Mouse (Mus musculus): ENCODE measurements at regions not wholly inside any gene's neighbourhood (a gene's known extent, or its start where the extent isn't known, plus 50 kb on each side); places are given as distances from the start of the nearest gene placed in this dataset.

DNA sequence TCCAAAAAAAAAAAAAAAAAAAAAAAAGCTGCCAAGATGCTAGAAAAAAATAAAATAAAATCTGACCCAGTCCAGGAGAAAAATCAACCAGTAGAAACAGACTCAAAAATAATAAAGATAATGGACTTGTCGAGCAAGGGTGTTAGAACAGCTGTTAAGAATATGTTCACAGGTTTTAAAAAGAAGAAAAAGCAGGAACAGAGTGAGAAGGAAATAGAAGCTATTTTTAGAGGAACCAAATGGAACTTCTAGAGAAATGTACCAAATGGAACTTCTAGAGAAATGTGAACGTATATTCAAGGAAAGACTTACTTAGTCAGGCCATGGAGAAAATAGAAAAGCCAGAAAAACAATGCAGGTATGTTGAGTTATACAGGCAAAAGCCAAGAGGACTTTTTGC is 662.4 kb upstream of the Jmjd1c start:
- no peak for DNase-seq (ENCODE audit: low spot score in 2 of 2)

DNA sequence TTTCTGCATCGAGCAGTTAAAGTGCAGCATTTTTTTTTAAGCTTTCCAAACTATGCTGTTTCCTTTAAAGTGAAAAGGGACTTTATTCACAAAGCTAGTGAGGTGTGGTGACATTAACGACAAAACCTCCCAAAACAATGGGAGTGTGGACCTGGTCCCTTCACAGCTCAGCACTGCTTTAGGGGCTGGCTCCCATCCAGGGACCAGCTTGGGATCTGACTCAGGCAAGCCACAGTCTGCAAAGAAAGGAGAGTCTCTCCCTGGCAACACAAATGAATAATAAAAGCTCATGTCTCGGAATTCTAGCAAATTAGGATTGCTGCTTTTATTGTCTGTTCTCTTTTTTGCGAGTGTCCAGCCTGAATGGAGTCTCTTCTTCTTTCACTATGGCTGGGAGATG is 625.2 kb upstream of the Jmjd1c start:
- peak; percentile 4 to 8 for DNase-seq (ENCODE audit: low spot score in 2 of 2)

DNA sequence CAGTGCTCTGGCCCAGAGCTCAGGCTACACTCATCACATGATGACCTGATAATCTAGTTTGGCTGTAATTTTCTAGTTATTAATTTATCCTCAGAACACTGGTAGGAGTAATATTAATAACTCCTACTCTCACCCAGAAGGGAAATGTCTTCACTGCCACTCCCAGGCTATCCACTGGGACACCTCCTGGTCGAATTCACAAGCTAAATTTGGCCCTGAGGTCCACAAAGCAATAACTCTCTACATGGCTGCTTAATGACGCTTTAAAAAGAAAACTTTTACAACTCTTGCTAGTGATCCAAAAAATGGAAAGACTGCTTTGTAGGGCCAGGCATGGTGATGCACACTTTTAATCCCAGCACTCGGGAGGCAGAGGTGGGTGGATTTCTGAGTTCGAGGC is 623.9 kb upstream of the Jmjd1c start:
- DNase-seq (ENCODE audit: low spot score in 2 of 2), result no peak

DNA sequence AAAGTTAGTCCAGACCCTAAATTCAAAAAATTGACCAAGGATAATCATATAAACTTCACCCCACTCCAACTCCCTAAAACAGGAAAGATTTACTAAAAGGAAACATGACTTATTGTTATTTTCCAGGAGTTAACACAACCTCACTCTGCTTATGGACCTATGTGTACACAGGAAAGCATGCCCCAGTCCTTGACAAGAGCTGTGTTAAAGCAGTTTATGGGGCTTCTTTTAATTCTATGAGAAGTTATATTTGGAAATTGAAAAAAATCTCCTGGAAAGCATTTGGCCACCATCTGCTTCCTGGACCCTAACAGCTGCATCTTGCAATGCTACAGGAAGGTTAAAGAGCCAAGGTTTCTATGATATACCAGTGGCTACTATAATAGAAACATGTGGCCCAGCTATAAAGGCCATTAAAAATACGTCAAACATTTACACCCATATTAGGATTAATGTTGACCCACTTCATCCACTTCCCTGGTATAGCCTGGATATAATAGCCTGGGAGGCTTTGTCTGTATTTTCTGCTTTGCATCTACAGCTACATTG is 620.7 kb upstream of the Jmjd1c start:
- no peak for DNase-seq (ENCODE audit: low spot score in 2 of 2)

DNA sequence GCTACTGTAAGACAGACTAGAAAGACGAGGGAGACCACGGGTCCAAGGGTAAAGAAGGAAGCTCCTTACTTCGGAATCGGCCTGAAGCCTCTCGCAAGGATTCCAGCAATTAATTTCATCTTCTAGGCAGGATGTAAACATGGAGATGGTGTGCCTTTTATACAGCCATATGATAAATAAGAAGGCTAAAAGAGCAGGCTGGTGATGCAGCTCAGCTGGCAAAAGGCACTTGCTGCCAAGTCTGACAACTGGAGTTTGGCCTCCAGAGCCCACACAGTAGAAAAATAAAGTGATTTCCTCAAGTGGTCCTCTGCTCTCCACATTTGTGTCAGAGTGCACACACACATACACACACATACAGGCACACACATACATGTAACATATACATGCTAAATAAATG is 605.1 kb upstream of the Jmjd1c start:
- no peak for DNase-seq (ENCODE audit: low spot score in 2 of 2)

DNA sequence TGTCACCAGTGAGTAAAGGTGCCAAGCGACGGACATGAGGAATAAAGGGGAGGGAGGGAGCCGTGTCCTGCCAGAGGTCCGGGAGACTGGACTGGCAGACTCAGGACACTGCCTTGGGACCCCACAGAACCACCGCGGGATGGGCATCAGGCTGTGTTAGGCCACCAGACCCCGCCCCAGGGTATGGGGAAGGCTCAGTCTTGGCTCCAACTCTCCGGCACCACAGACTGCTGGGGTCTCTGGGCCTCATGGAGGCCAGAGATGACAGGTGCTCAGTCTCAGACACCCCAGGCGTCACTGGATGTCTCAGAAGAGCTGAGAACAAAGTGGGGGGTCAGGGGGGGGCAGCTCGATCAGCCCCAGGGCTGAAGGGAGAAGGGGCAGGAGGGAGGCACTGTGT is 604.1 kb upstream of the Jmjd1c start:
- no peak for DNase-seq (ENCODE audit: low spot score in 2 of 2)

DNA sequence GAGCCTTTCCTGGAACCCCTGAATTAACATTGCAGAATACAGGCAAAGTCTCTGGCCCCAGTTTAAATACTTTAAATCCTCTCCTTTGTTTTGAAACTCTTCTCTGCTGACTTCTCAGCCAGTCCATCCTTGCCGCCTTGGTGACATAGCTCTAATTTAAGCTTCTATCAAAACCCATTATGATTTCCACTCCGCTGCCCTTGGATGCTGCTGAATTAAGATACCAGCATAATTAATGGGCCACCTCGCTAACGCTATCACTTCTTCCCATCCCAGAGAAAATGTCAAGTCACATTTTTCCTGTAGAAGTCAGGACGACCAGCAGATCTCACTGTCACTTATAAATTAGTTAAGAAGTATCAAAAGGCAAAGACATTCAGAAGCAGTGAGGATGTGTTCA is 556.1 kb upstream of the Jmjd1c start:
- no peak for DNase-seq (ENCODE audit: low spot score in 2 of 2)

DNA sequence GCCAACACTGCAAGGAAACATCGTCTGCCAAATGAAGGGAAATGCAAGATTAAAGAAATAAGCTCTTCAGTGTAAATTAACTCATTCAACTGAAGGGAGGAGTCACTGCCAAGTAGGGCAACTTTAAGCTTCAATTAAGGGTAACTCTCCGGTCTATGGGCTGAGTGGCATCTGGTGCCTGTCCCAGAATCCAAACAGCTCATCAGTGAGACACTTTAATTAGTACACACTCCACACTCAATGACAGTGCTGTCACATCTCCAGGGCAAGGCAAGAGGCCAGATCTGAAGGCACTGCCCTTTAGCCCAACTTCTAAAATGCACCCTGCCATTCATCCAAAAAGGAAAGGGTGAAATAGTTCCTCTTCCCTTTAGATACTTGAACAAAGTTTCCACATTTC is 549.3 kb upstream of the Jmjd1c start:
- peak in 1 of 2 experiments; percentile 4 for DNase-seq (ENCODE audit: low spot score in 2 of 2)

DNA sequence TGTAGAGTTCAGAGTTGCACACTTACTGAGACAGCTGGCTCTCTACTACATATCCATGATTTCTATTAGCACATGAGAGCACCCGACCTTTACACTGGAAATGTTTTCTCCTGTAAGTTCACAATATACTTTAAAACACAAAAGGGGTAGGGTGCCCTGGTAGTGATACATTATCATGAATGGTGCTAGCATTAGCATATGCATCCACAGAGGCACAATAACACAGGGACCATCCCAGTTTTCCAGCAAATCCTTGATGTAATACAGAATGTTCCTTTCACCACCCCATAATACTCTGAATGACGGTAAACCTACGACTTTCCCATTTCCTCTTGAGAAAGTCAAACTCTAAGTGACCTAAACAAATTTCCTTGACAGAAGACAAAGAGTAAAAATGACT is 548.3 kb upstream of the Jmjd1c start:
- DNase-seq (ENCODE audit: low spot score in 2 of 2), result no peak

DNA sequence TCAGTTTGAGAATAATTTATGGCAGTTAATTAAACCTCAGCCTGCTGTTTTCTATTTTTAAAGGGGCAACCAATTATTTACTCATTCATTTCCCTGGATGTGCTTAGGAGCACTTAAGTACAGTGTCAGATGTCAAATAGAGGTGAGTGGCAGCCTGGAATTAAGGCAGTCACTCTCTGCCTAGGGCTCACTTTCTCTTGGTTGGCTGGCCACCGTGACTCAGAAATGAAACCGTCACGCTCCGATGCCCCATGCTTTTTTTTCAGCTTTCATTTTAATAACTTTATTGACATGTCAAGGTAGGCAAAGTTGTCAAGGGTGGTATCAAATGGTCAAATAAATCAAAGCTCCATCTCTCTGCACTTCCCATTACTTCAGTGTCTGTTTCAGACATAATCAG is 547.9 kb upstream of the Jmjd1c start:
- no peak for DNase-seq (ENCODE audit: low spot score in 2 of 2)

DNA sequence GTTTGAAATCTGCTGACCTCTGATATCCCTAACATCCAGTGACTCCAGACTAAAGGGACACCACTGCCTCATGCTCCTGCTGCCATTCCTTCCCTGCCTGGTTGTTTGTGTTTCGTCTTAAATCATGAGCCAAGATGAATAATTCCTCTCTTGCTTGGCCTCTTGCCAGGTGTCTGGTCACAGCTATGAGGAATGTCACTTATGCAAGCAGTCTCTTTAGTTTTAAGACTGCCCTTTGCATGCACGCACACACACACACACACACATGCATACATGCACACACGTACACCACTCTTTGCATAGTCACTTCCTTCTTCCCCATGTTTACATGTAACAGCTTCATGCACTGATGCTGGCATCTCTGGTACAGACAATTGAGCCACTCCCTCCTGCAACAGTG is 543.0 kb upstream of the Jmjd1c start:
- no peak for DNase-seq (ENCODE audit: low spot score in 2 of 2)

DNA sequence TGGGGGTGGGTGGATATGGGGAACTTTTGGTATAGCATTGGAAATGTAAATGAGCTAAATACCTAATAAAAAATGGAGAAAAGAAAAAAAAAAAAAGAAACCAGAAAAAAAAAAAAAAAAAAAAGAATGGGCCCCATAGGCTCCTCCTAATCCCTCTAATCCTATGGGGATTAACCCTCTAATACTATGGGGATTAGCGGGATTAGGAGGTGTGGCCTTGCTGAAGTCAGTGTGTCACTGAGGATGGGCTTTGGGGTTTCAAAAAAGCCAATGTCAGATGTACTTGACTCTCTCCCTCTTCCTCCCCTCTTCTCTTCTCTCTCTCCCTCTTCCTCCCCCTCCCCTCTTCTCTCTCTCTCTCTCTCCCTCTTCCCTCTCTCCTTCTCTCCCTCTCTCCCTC is 541.7 kb upstream of the Jmjd1c start:
- DNase-seq (ENCODE audit: low spot score in 2 of 2), result no peak

DNA sequence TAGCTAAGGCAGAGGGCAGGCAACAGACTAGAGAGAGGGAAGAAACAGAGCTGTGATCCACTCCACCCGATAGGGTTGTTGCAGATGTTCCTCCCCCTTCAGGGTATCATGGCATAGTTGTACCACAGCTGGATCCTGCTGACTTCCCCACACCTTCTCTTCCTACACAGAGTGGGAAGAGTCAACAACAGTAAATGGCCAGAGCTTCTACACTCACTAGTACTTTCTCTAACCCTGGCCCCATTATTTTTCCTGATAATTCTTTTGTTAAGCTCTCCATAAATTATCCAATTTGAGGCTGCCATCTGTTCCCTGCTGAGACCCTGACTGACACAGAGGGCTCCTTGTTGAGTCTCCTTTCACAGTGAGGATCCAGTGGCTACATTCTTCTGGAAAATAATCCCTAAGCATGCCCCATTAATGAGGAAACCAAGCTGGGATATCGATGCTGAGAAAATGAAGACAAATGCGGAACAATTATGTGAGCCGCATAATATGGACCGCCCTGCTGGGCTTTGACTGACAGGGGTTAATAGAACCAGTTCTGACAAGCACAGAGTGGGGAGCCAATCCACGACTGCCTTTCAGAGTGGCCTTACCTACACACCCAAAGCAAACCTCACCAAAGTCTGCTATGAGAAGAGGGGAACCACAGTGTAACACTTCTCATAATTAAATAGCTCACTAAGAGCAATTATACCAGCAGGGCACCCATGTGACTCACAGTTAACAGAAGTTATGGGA is 537.7 kb upstream of the Jmjd1c start:
- no peak for DNase-seq (ENCODE audit: low spot score in 2 of 2)

DNA sequence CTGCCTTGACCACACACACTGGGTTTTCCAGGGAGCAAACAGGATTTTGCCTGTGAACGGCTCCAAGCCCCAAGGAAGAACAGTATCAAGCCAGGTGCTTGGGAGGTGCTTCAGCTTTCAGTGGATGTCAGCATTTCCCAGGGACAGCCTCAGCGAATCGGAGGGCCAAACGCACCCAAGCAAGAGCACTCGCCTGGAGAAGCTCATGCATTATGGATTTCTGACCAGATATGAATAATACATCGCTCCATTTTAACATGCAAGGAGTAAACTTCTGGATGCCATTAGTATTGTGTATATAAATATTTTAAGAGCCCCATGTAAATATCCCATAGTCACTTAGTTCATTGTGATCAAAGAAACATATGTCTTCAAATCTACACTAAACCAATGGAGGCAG is 530.6 kb upstream of the Jmjd1c start:
- no peak for DNase-seq (ENCODE audit: low spot score in 2 of 2)

DNA sequence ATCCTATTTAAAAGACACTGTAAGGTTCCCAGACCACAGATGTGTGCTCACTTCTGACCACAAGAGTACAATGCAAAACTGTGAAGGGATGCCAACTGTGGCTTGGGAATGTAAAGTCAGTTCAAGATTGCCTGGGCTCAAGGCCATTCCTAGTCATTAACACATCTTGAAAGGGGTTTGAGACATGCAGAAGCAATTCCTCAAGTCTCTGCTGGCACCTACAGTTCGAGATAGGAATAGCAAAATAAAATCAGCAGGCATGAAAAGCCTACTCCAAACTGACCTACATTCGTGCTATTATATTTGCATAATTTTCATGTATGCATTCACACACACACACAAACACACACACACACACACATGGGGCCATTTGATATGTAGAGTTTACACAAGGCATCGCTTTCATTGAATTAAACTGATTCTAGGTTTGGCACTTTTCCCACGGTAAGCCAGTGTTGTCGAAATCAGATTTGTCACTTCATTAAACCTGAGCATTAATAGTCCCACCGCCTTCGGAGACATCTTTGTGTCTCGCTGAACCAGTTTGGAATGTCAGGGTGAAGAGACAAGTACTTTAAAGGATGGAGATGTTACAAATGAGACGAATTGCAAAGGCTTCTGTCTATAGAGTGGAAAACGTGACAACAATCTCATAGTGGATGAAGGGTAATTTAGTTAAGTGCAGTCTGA is 520.9 kb upstream of the Jmjd1c start:
- peak; percentile 26 to 60 for DNase-seq (ENCODE audit: low spot score in 2 of 2)

DNA sequence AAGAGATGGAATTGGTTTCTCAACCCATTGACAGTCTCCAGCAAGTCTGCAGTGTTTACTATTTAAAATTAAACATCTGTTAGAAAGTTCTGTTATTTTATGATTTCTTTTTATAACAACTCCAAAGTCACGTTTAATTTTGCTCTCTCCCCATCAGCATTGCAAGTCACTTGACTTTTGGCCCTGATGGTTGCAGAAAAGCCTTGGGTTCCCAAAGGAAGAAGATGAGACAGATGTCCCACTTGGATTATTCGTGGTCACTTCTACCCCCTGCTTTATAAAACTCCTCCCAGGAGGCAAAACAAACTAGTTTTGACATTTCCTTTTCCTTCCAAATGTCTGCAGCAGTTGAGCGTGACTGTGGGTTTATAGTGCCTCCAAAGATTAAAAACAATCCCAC is 502.9 kb upstream of the Jmjd1c start:
- DNase-seq (ENCODE audit: low spot score in 2 of 2), result peak in 1 of 2 experiments; percentile 2

DNA sequence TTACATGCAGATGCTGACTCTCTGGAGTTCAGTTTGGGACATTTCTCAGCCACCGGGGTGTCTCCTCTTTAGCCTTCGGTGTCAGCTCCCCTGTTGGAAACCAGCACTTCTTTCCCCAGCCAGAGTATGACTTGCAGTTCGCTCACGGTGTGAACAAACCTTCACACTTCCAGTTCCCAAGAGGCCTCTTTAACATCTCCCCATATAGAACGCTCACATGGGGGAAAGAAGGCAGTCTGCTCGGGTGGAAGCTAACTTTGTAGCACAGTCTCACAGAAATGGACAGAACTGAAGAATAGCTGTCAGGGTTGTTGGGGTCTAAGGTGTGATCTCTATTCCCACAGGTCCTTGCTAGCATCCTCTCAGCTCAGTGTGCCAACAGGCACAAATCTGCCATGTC is 502.4 kb upstream of the Jmjd1c start:
- DNase-seq (ENCODE audit: low spot score in 2 of 2), result no peak

DNA sequence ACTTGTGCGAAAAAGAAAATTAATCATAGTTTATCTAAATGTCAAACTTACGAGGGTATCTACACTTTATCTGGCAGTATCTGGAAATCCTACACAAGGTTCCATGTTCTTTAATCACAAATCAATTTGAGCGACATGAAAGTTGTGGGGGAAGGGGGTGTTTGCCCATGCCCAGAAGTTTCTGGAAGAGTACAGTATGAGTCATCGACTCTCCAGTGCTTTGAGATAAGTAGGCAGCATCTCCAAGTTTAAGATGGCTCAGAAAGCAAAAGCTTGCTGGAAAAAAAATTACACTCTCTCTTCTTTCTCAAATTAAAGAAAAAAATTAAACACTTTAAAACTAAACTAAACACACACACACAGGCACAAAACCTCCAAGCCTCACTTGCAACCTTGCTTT is 498.0 kb upstream of the Jmjd1c start:
- no peak for DNase-seq (ENCODE audit: low spot score in 2 of 2)

DNA sequence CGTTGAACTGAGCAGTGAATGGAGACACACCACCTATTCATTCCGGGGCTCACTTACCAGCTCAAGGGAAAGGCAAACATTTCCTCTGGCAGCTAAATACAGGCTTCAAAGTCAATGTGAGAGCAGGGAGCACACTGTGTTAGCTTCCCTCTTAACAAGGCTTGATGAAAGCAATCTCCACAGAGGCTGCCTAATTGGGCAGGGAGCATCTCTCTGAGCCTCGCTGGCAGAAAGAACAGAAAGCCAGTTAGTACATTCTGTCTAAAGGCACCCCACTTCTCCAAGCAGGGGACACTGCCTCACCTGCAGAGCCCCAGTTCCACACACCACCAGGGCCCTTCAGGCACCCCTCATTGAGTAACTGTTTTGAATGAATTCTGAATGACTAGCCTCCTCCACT is 488.8 kb upstream of the Jmjd1c start:
- DNase-seq (ENCODE audit: low spot score in 2 of 2), result no peak

DNA sequence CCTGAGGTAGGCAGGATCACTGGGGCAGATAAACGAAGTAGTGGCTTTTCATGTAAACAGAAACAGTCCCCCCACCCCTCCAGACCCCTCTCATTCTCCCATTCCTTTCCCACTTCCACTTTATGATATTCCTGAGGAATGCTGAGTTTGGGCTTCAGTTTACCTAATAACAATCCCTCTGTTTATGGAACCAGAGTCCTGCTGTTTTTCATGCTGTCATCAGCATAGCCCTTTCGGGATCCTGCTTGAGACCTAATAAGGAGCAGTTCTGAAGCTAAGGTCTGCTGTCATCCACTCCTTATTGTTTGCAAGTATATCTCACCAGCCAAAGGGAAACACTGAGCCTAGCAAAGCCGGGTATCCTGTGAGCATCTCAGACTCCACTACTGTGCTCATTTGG is 479.6 kb upstream of the Jmjd1c start:
- DNase-seq (ENCODE audit: low spot score in 2 of 2), result no peak

DNA sequence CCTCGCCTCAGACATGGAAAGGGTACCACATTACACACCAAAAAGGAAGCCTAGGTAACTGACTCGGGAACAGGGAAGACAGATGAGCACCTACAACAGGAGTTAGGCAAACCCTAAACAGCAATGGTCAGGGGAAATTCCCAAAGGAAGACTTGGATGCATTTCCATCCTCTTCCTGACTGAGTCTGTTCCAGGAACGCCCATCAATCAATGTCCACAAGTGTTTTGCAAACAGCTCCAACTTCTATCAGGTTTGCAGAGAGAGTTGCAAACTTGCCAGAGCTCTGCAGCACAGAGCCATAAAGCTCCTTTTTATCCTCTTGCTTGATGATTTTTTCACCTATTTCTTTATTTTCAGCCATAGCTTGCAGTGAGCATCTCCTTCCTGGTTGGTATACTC is 464.9 kb upstream of the Jmjd1c start:
- DNase-seq (ENCODE audit: low spot score in 2 of 2), result no peak

DNA sequence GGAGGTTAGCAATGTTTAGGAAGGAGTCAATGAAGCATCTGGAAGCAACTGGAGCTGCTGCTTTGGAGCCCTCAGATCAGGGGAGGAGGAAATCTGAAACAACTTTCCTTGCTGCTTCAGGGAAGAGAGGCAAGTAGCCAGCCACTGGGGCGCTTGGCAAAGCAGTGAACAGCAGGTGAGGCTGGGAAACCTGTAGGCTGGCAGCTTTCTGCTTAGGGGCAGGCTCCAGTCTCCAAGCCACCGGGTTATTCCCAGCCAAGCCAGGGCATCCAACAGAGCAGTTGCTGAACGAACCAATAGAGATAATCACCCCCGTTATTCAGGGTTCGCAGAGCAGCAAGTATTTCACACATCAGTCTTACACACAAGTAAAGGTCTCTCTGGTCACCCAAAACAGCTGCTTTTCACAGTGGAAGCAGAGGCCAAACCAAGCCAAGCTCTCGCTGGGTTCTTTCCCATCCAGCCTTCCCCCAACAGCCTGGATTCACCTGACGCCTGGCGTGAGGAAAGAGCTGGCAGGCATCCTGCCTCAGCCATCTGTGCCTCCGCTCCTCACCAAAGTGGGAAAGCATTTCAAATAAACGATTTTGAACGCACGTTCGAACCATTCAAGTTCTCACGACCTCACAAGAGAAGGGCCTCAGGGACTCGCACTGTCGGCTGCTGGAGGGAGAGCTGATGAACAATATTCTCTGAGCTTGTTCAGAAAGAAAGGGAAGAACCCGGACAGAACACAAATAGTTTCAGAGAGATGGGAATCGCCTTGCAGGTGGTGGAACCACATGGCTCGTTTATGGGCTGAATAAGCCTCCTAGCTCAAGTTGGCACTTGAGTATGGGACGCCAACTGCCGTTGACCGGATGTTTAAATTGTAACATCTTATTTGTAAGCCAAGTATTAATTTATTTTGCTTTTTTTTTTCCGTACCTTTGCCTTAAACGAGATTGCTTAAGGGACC is 454.8 kb upstream of the Jmjd1c start:
- DNase-seq (ENCODE audit: low spot score in 2 of 2), result peak; percentile 66 to 81

Measured in layer of hippocampus, postnatal 14 days (tissue).